Mouse (Mus musculus) midbrain, embryonic 11.5 days (tissue): ENCODE data around the gene Sparc. TPM values are rescaled to one million over a fixed set of nuclear protein-coding genes. Genes with fewer than 3 reads are reported as not detected.

Experiments used
- ATAC-seq: fragments of 200-750 bp; cut with Nextera tagmentation; 2 replicates; pipeline ENCODE4 v1.8.0; 2017; ENCODE audit warnings: moderate TSS enrichment, moderate library complexity; ENCODE audit not compliant: low FRiP score
- DNase-seq: peaks from one replicate; pipeline ENCODE4 v3.0.0; 2015; ENCODE audit warnings: low spot score; ENCODE audit errors: missing footprints
- H3K27ac ChIP-seq: fragments of 300-500 bp; sonication (generic); 2 replicates; pipeline ENCODE4 v1.5.1; 2014; ENCODE audit warnings: low read depth, low read length
- H3K27me3 ChIP-seq: fragments of 300-500 bp; sonication (generic); 2 replicates; pipeline ENCODE4 v1.6.1; 2014; ENCODE audit warnings: mild to moderate bottlenecking, low read length, moderate library complexity, mixed read lengths; ENCODE audit not compliant: control insufficient read depth, insufficient read depth
- H3K36me3 ChIP-seq: fragments of 300-500 bp; sonication (generic); 2 replicates; pipeline ENCODE4 v1.6.1; 2014; ENCODE audit warnings: mild to moderate bottlenecking, low read length, moderate library complexity, mixed read lengths; ENCODE audit not compliant: control insufficient read depth, insufficient read depth
- H3K4me1 ChIP-seq: fragments of 300-500 bp; sonication (generic); 2 replicates; pipeline ENCODE4 v1.6.1; 2014; ENCODE audit warnings: low read length; ENCODE audit not compliant: control insufficient read depth, insufficient read depth
- H3K4me2 ChIP-seq: fragments of 300-500 bp; sonication (generic); 2 replicates; pipeline ENCODE4 v1.6.1; 2014; ENCODE audit warnings: mild to moderate bottlenecking, moderate library complexity
- H3K4me3 ChIP-seq: fragments of 300-500 bp; sonication (generic); 2 replicates; pipeline ENCODE4 v1.5.1; 2014; ENCODE audit warnings: low read depth, low read length
- H3K9ac ChIP-seq: fragments of 300-500 bp; sonication (generic); 2 replicates; pipeline ENCODE4 v1.6.1; 2014; ENCODE audit warnings: low read length
- H3K9me3 ChIP-seq: fragments of 300-500 bp; sonication (generic); 2 replicates; pipeline ENCODE4 v1.6.1; 2016; ENCODE audit warnings: low read length; ENCODE audit not compliant: control insufficient read depth
- WGBS: fragments of 180-500 bp; shearing (Covaris S2); extraction: QIAGEN DNeasy Blood & Tissue Kit; methylation state at CpG from one replicate; pipeline ENCODE4 v1.1.7; 2014; 5-methylcytosine and 5-hydroxymethylcytosine counted together
- polyA plus RNA-seq: library from polyadenylated mRNA; unstranded; fragments of >200 nt; fragmentation: Nextera tagmentation; extraction: Ambion mirVana; gene quantifications from 2 replicates; pipeline ENCODE4 v1.2.1, GENCODE M21; 2014

The Sparc gene
- polyA plus RNA-seq, 1 experiment from 2014 or later = 428 TPM

- Histone ChIP-seq H3K4me3 (no peak overlapping the region), H3K27ac (no peak overlapping the region), H3K9me3 (no peaks in the 10 kb centered on the region), H3K4me1 (no peaks in the 10 kb centered on the region), H3K9ac (no peak overlapping the region), H3K4me2 (no peak overlapping the region), H3K27me3 (no peaks in the 10 kb centered on the region), H3K36me3 (peaks cover 3% of the 10 kb centered on the region)
- WGBS = 79% methylated on average over 8 of the region's 8 CpGs
- DNase-seq = peak; percentile 79
- ATAC-seq = no peak
These were observed 17.1 kb downstream of the Sparc start for GRCm38 (mm10) chr11:55405601-55406469.

GRCm38 (mm10) chr11:55404659-55405457 is 18.1 kb downstream of the Sparc start:
- Histone ChIP-seq H3K4me3 (no peak overlapping the region), H3K27ac (no peak overlapping the region), H3K4me1 (no peaks in the 10 kb centered on the region), H3K36me3 (peaks cover 3% of the 10 kb centered on the region), H3K27me3 (no peaks in the 10 kb centered on the region), H3K9me3 (no peaks in the 10 kb centered on the region), H3K4me2 (no peak overlapping the region), H3K9ac (no peak overlapping the region)
- ATAC-seq (no peak), DNase-seq (peak; percentile 45)
- whole genome bisulfite sequencing = 90% methylated on average over 9 of the region's 9 CpGs

- no peak overlapping the region for H3K9ac ChIP-seq
- H3K9me3 ChIP-seq = no peaks in the 10 kb centered on the region
- ATAC-seq = no peak
- WGBS = 98% methylated on average over 2 of the region's 2 CpGs
- no peaks in the 10 kb centered on the region for H3K27me3 ChIP-seq
- H3K36me3 ChIP-seq = no peaks in the 10 kb centered on the region; the same call in 1 of the 2 replicates
- H3K27ac ChIP-seq = no peak overlapping the region
- H3K4me2 ChIP-seq = no peak overlapping the region
- no peak overlapping the region for H3K4me3 ChIP-seq
- H3K4me1 ChIP-seq = no peaks in the 10 kb centered on the region
- no peak for DNase-seq
These were observed 22.1 kb downstream of the Sparc start for GRCm38 (mm10) chr11:55400863-55401262.

- Histone ChIP-seq H3K9me3 (no peaks in the 10 kb centered on the region), H3K4me3 (no peak overlapping the region), H3K4me1 (no peaks in the 10 kb centered on the region), H3K4me2 (no peak overlapping the region), H3K27ac (no peak overlapping the region), H3K36me3 (no peaks in the 10 kb centered on the region; the same call in 1 of the 2 replicates), H3K27me3 (no peaks in the 10 kb centered on the region), H3K9ac (no peak overlapping the region)
- DNase-seq (no peak), ATAC-seq (no peak)
- whole genome bisulfite sequencing = 92% methylated on average over 8 of the region's 8 CpGs
These were observed 24.6 kb downstream of the Sparc start for GRCm38 (mm10) chr11:55398371-55398770.

- Histone ChIP-seq H3K27me3 (no peaks in the 10 kb centered on the region), H3K9ac (no peak overlapping the region), H3K4me1 (no peaks in the 10 kb centered on the region), H3K9me3 (no peaks in the 10 kb centered on the region), H3K4me2 (no peak overlapping the region), H3K4me3 (no peak overlapping the region), H3K36me3 (no peaks in the 10 kb centered on the region; the same call in 1 of the 2 replicates), H3K27ac (no peak overlapping the region)
- DNase-seq (peak; percentile 57), ATAC-seq (no peak)
- 89% methylated on average over 9 of the region's 9 CpGs for WGBS
These were observed 25.5 kb downstream of the Sparc start for GRCm38 (mm10) chr11:55397441-55397840.

GRCm38 (mm10) chr11:55397036-55397435 is 25.9 kb downstream of the Sparc start:
- no peaks in the 10 kb centered on the region for H3K4me1 ChIP-seq
- no peak overlapping the region for H3K4me3 ChIP-seq
- H3K9ac ChIP-seq = no peak overlapping the region
- H3K9me3 ChIP-seq = no peaks in the 10 kb centered on the region
- H3K27me3 ChIP-seq = no peaks in the 10 kb centered on the region
- no peak overlapping the region for H3K27ac ChIP-seq
- H3K4me2 ChIP-seq = no peak overlapping the region
- DNase-seq = no peak
- 90% methylated on average over 2 of the region's 2 CpGs for WGBS
- ATAC-seq = no peak
- no peaks in the 10 kb centered on the region; the same call in 1 of the 2 replicates for H3K36me3 ChIP-seq

GRCm38 (mm10) chr11:55395073-55395642 is 27.8 kb downstream of the Sparc start:
- Histone ChIP-seq H3K9ac (no peak overlapping the region), H3K27me3 (no peaks in the 10 kb centered on the region), H3K27ac (no peak overlapping the region), H3K36me3 (no peaks in the 10 kb centered on the region; the same call in 1 of the 2 replicates), H3K4me1 (no peaks in the 10 kb centered on the region), H3K9me3 (no peaks in the 10 kb centered on the region), H3K4me2 (no peak overlapping the region), H3K4me3 (no peak overlapping the region)
- ATAC-seq (no peak), DNase-seq (peak; percentile 64)
- WGBS = 77% methylated on average over 7 of the region's 7 CpGs

- Histone ChIP-seq H3K4me3 (no peak overlapping the region), H3K9me3 (no peaks in the 10 kb centered on the region), H3K27ac (no peak overlapping the region), H3K9ac (no peak overlapping the region), H3K4me1 (no peaks in the 10 kb centered on the region), H3K27me3 (no peaks in the 10 kb centered on the region), H3K4me2 (no peak overlapping the region), H3K36me3 (no peaks in the 10 kb centered on the region; the same call in 1 of the 2 replicates)
- DNase-seq (peak; percentile 47), ATAC-seq (no peak)
- whole genome bisulfite sequencing = 84% methylated on average over 6 of the region's 6 CpGs
These were observed 28.4 kb downstream of the Sparc start for GRCm38 (mm10) chr11:55394592-55394991.
